In the genomic region with DNA sequence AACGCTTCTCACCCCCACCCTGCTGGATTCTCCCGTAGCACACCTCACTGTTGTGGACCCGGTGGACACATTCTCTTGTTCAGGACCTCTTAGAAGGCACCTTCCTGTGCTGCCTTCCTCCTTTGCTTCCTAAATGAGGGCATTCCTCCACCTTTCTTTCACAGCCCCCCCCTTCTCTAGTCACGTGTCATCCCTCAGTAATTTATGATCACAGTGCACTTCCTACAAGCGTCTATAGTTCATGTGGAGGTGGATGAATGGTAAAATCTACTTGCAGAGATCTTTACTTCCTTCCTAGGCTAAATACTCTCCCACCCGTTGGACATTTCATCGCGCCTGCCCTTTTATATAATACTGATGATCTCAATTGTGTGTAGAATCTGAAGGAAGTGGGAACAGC, we compare ENCODE assay signal across 29 mouse cellular contexts. TPM values are rescaled to one million over a fixed set of nuclear protein-coding genes. Genes with fewer than 3 reads are reported as not detected.
DNase-seq lines count a peak whose midpoint lies in the region; ATAC-seq and TF ChIP-seq lines count a peak whose summit lies in the region.
"Had no signal": no experiment of that assay in that cellular context is flagged by ENCODE, and none has a peak within 500 bp of the region (broad histone marks: within the 10 kb centered on the region; RNA-seq: fewer than 3 reads in every experiment).

No protein-coding gene starts in this region.

- no peaks in the 10 kb centered on the region for H3K36me3 ChIP-seq in midbrain, embryonic 11.5 days (ENCODE audit: control insufficient read depth, insufficient read depth, low read length)
- H3K36me3 ChIP-seq in midbrain, postnatal 0 days (ENCODE audit: insufficient read depth, low read length) = no peaks in the 10 kb centered on the region
- H3K36me3 ChIP-seq in intestine, embryonic 16.5 days (ENCODE audit: control insufficient read depth, insufficient read depth, low read length) = no peaks in the 10 kb centered on the region
- no peaks in the 10 kb centered on the region; the same call in 1 of the 2 replicates for H3K36me3 ChIP-seq in small intestine, adult 2 months (ENCODE audit: control insufficient read depth, insufficient read depth, low read length)
- H3K36me3 ChIP-seq: embryonic facial prominence, embryonic 13.5 days; embryonic facial prominence, embryonic 15.5 days; forebrain, embryonic 10.5 days; forebrain, embryonic 12.5 days; G1E had no signal

- no peak overlapping the region for H3K27ac ChIP-seq in midbrain, embryonic 11.5 days (ENCODE audit: low read depth, low read length)
- H3K27ac ChIP-seq in midbrain, postnatal 0 days (ENCODE audit: low read depth, low read length) = no peak overlapping the region
- H3K27ac ChIP-seq in intestine, embryonic 16.5 days (ENCODE audit: low read length) = no peak overlapping the region
- peak overlapping the region; percentile 33; the same call in 1 of the 2 replicates for H3K27ac ChIP-seq in small intestine, adult 2 months (ENCODE audit: insufficient read depth, low read depth, low read length)
- H3K27ac ChIP-seq: embryonic facial prominence, embryonic 13.5 days; embryonic facial prominence, embryonic 15.5 days; forebrain, embryonic 10.5 days; forebrain, embryonic 12.5 days had no signal

- TF ChIP-seq POLR2A in small intestine, adult 2 months (IDR thresholded peaks at IDR 0.05; ENCODE audit: low read depth, low read length) = no peak

- no peaks in the 10 kb centered on the region for H3K9me3 ChIP-seq in midbrain, embryonic 11.5 days (ENCODE audit: control insufficient read depth, low read length)
- no peaks in the 10 kb centered on the region for H3K9me3 ChIP-seq in midbrain, postnatal 0 days (ENCODE audit: low read length)
- no peaks in the 10 kb centered on the region for H3K9me3 ChIP-seq in intestine, embryonic 16.5 days (ENCODE audit: control insufficient read depth, low read length)
- H3K9me3 ChIP-seq: embryonic facial prominence, embryonic 13.5 days; embryonic facial prominence, embryonic 15.5 days; forebrain, embryonic 10.5 days; forebrain, embryonic 12.5 days; G1E had no signal

- no peaks in the 10 kb centered on the region for H3K27me3 ChIP-seq in midbrain, embryonic 11.5 days (ENCODE audit: control insufficient read depth, insufficient read depth, low read length)
- no peaks in the 10 kb centered on the region for H3K27me3 ChIP-seq in midbrain, postnatal 0 days (ENCODE audit: insufficient read depth, low read length)
- no peaks in the 10 kb centered on the region for H3K27me3 ChIP-seq in intestine, embryonic 16.5 days (replicated peaks; ENCODE audit: control insufficient read depth, insufficient read depth, low read length)
- H3K27me3 ChIP-seq in small intestine, adult 2 months (ENCODE audit: control insufficient read depth, insufficient read depth, low read length) = no peaks in the 10 kb centered on the region
- H3K27me3 ChIP-seq: CH12.LX; embryonic facial prominence, embryonic 13.5 days; embryonic facial prominence, embryonic 15.5 days; forebrain, embryonic 12.5 days; Patski had no signal

- TF ChIP-seq CTCF in midbrain, postnatal 0 days (IDR thresholded peaks at IDR 0.05) = no peak
- TF ChIP-seq CTCF in small intestine, adult 2 months (IDR thresholded peaks at IDR 0.05; ENCODE audit: extremely low read depth, insufficient read length, insufficient replicate concordance, low read depth, low read length) = no peak

- H3K4me2 ChIP-seq in midbrain, embryonic 11.5 days = no peak overlapping the region
- H3K4me2 ChIP-seq in midbrain, postnatal 0 days (ENCODE audit: low read depth, low read length, poor library complexity, severe bottlenecking) = no peak overlapping the region
- no peak overlapping the region for H3K4me2 ChIP-seq in intestine, embryonic 16.5 days (ENCODE audit: low read depth, low read length)
- H3K4me2 ChIP-seq: embryonic facial prominence, embryonic 13.5 days; embryonic facial prominence, embryonic 15.5 days; forebrain, embryonic 12.5 days had no signal

- no peak overlapping the region for H3K9ac ChIP-seq in midbrain, embryonic 11.5 days (ENCODE audit: low read length)
- no peak overlapping the region for H3K9ac ChIP-seq in midbrain, postnatal 0 days (replicated peaks; ENCODE audit: low read length, poor library complexity, severe bottlenecking)
- no peak overlapping the region for H3K9ac ChIP-seq in intestine, embryonic 16.5 days (ENCODE audit: low read depth, low read length)
- H3K9ac ChIP-seq: embryonic facial prominence, embryonic 13.5 days; embryonic facial prominence, embryonic 15.5 days; forebrain, embryonic 12.5 days had no signal

- intact Hi-C loops in left cerebral cortex, postnatal 14 days (cut with DNase I) = no loop called here

- H3K4me3 ChIP-seq in midbrain, embryonic 11.5 days (ENCODE audit: low read depth, low read length) = no peak overlapping the region
- H3K4me3 ChIP-seq in midbrain, postnatal 0 days (ENCODE audit: low read depth, low read length) = no peak overlapping the region
- no peak overlapping the region for H3K4me3 ChIP-seq in intestine, embryonic 16.5 days (ENCODE audit: low read length)
- H3K4me3 ChIP-seq in small intestine, adult 2 months (ENCODE audit: low read depth, low read length) = no peak overlapping the region
- H3K4me3 ChIP-seq: embryonic facial prominence, embryonic 13.5 days; embryonic facial prominence, embryonic 15.5 days; erythroblast, embryonic 14.5 days; forebrain, embryonic 10.5 days; forebrain, embryonic 12.5 days had no signal

- ATAC-seq in midbrain, embryonic 11.5 days (ENCODE audit: low FRiP score) = no peak
- no peak for ATAC-seq in midbrain, postnatal 0 days (ENCODE audit: low FRiP score)
- peak; percentile 52 for ATAC-seq in intestine, embryonic 16.5 days
- no peak for ATAC-seq in monocyte, adult 5-6 weeks (replicated peaks; ENCODE audit: insufficient number of reproducible peaks, low FRiP score, low TSS enrichment, poor library complexity, severe bottlenecking)
- ATAC-seq: activated CD4-positive, CD25-positive, alpha-beta regulatory T cell, adult 4 months; CD4-positive, CD25-positive, alpha-beta regulatory T cell, adult 4 months; forebrain, embryonic 14.5 days; forebrain, embryonic 16.5 days; Patski had no signal

- H3K4me1 ChIP-seq in midbrain, embryonic 11.5 days (ENCODE audit: control insufficient read depth, insufficient read depth, low read length) = no peaks in the 10 kb centered on the region
- H3K4me1 ChIP-seq in midbrain, postnatal 0 days (ENCODE audit: insufficient read depth, low read length) = no peaks in the 10 kb centered on the region
- H3K4me1 ChIP-seq in intestine, embryonic 16.5 days (ENCODE audit: control insufficient read depth, insufficient read depth, low read length) = peaks cover 10% of the 10 kb centered on the region
- H3K4me1 ChIP-seq in small intestine, adult 2 months (ENCODE audit: control insufficient read depth, insufficient read depth, insufficient read length, low read length) = peaks cover 12% of the 10 kb centered on the region; the same call in 1 of the 2 replicates
- H3K4me1 ChIP-seq: embryonic facial prominence, embryonic 15.5 days; forebrain, embryonic 10.5 days; forebrain, embryonic 12.5 days had no signal

- peak; percentile 54 for DNase-seq in midbrain, embryonic 11.5 days (ENCODE audit: low spot score, missing footprints)
- no peak for DNase-seq in midbrain, postnatal 0 days (ENCODE audit: low spot score)
- DNase-seq in left cerebral cortex, postnatal 14 days (ENCODE audit: low spot score in 2 of 2) = no peak
- DNase-seq: adrenal gland, adult 8-10 months; adrenal gland, postnatal 14 days; adrenal gland, postnatal 36 days; B cell, adult 2 months; cerebellum, adult 18-20 months; cerebellum, adult 8-10 months; cerebellum, adult 9-11 months; cerebellum, postnatal 14 days; cerebellum, postnatal 36 days; embryo, embryonic 11 days had no signal

- WGBS in midbrain, embryonic 11.5 days = 86% methylated on average over 8 of the region's 8 CpGs
- WGBS in midbrain, postnatal 0 days = 86% methylated on average over 8 of the region's 8 CpGs
- 66% methylated on average over 8 of the region's 8 CpGs for WGBS in intestine, embryonic 16.5 days
- 39% methylated on average over 8 of the region's 8 CpGs for WGBS in small intestine, adult 2 months

RNA-seq across cellular contexts. Expression of a gene that starts 9.0 kb away (rescaled TPM):
- 6.5 and 6.9 TPM in 2 replicates for polyA plus RNA-seq in midbrain, embryonic 11.5 days (2014; fragmentation: Nextera tagmentation; extraction: Ambion mirVana)
- 8.8 and 9.1 TPM in 2 replicates for total RNA-seq in midbrain, postnatal 0 days (2014; rRNA removed)
- polyA plus RNA-seq in midbrain, postnatal 0 days (2015; fragmentation: Nextera tagmentation; extraction: Ambion mirVana) = 7.3 and 8.8 TPM in 2 replicates
- 30.2 and 36.9 TPM in 2 replicates for polyA plus RNA-seq in intestine, embryonic 16.5 days (2015; fragmentation: Nextera tagmentation; extraction: Ambion mirVana)
- polyA plus RNA-seq in small intestine, adult 2 months (2012; rRNA removed) = 16.6 and 32.8 TPM in 2 replicates
- 0.53 TPM in 1 of 3 replicates, not detected in the others for total RNA-seq in monocyte, adult 5-6 weeks (2017)
- total RNA-seq in left cerebral cortex, postnatal 14 days (2021) = 10 to 100 TPM; 13.1 to 18.9 TPM
- total RNA-seq: CH12.LX; common myeloid progenitor, adult 5-6 weeks had no signal
- polyA plus RNA-seq: activated CD4-positive, CD25-positive, alpha-beta regulatory T cell, adult 4 months; CD4-positive, CD25-positive, alpha-beta regulatory T cell, adult 4 months; erythroblast, embryonic 14.5 days; G1E had no signal
